Mouse (Mus musculus): ENCODE measurements around the gene Fabp6.

- TF ChIP-seq POLR2A (IDR thresholded peaks at IDR 0.05; ENCODE audit: insufficient read depth, low read depth, low read length) (no peak), CTCF (IDR thresholded peaks at IDR 0.05; ENCODE audit: insufficient read depth, low read depth, low read length) (no peak)
Measured at GRCm38 (mm10) chr11:43586324-43587090, 14.8 kb downstream of the Fabp6 start, which contains the start of gene 4933415A04Rik.
